Mouse (Mus musculus) retina, postnatal 7 days (tissue): ENCODE measurements at regions not wholly inside any gene's neighbourhood (a gene's known extent, or its start where the extent isn't known, plus 50 kb on each side); places are given as distances from the start of the nearest gene placed in this dataset.

Source experiments
- DNase-seq: peaks from one replicate; pipeline ENCODE4 v3.0.0-alpha.2; 2012; ENCODE audit warnings: low read depth, low spot score

- no peak for DNase-seq
Observed at GRCm38 (mm10) chr15:50423082-50423665, 3461.5 kb upstream of the Gm7489 start.

DNA sequence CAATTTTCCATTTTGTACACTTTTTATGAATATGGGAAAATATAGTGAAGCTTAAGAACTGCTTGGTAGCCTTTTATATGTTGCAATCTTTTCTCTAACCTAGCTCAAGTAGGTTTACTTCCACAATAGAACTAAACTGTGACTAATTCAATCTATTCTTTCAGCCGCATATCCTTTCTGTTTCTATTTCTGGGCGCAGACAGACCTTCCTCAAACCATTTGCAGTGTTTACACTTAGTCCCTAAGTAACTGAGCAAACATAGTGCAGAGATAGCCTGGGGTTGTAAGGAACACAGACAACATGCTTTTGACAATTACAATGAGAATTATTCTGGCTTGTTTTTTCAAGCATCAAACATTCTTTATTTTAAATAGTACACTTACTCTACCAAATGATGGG lies 3435.1 kb upstream of the Gm7489 start:
- no peak for DNase-seq

DNA sequence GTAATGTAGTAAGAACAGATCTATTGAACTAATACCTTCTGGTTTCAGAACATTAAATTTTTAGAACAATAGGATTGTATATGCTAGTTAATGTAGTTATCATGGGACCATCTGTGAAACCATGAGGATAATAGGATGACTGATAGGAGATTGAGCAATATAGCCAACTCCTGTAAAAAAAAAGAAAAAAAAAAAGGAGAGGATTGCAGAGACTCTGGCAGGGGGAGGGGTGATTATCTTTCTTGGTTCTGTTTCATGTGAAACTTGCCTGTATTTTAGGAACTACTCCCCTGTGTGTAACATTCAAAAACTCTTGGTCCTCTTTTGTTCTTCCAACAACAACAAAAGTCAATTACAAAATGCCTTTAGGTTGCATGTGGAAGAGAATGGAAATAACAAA lies 3412.1 kb upstream of the Gm7489 start:
- DNase-seq, result no peak

DNA sequence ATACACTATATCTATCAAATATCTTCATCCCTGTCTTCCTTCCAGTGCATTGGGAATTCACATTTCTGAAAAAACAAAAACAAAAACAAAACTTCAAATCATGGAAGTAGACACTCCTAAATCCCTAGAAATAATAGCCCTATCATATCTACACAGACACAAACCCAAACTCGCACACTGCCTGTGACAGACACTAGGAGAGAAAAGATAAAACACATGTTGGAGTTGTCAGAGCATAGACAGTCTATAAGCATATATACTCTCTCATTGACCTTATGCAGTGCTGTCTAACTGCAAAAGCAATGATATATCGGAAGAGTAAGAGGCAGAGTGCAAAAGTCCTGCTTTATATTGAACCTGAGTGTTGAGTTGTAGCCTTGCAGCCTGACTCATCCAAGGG lies 3386.0 kb upstream of the Gm7489 start:
- DNase-seq, result no peak

- DNase-seq, result no peak
Observed at GRCm38 (mm10) chr15:50507999-50508624, 3376.6 kb upstream of the Gm7489 start.

- no peak for DNase-seq
Observed at GRCm38 (mm10) chr15:50513036-50513435, 3371.7 kb upstream of the Gm7489 start.

- DNase-seq, result no peak
Observed at GRCm38 (mm10) chr15:50524841-50525240, 3359.9 kb upstream of the Gm7489 start.

DNA sequence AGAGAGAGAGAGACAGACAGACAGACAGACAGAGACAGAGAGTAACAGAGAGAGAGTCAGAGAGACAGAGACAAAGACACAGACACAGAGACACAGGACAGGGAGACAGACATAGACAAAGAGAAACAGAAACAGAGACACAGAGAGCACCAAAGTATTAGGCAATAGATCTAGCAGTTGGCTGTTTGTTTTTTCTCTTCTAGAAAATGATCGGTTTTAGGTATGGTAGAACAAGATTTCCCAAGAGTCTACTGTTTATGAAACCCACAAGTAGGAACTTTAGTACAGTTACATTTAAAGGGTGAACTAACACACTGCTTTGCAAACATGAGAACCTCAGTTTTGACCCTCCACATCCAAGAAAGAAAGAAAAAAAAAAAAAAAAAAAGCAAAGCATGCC lies 3350.2 kb upstream of the Gm7489 start:
- no peak for DNase-seq

DNA sequence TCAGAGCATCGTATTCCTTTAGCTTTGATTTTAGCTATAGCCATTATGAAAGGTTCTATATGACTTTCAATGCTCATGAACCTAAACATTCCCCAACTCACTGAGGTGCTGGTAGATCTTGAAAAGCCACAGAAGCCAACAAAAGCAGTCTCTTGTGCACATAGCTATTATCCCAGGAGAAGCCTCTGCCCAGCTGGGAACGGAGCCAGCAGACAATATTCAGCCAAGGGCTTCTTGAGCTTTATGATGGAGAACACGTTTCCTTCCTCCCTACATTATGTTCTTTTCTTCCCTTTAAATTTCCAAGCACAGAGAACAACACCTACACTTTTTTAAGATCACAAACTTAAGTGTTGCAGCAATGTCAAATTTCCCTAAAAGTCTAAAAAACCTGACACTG lies 3321.1 kb upstream of the Gm7489 start:
- no peak for DNase-seq

DNA sequence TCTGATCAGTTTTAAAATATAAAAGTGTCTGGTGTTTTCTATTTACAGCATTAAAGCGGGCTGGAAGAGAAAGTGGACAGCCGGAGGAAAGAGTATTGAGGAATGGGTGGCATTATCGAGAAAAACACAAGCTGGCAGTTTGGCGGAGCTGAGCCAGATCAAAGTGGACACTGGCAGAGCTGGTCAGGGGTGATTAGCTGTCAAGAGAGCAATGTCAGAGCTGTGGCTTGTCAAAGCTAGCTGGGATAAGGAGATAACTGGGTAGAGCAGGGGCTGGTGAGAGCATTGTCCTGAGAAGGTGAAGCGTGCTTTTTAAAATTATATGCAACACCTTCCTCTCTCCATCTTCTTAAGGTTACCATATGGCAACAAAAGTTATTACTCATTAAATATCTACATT lies 3303.9 kb upstream of the Gm7489 start:
- DNase-seq, result no peak

- DNase-seq, result no peak
Observed at GRCm38 (mm10) chr15:50583951-50584350, 3300.8 kb upstream of the Gm7489 start.

- no peak for DNase-seq
Observed at GRCm38 (mm10) chr15:50585496-50585895, 3299.2 kb upstream of the Gm7489 start.
